Mouse (Mus musculus) erythroblast, embryonic 14.5 days (primary cell): ENCODE measurements at regions not wholly inside any gene's neighbourhood (a gene's known extent, or its start where the extent isn't known, plus 50 kb on each side); places are given as distances from the start of the nearest gene placed in this dataset.

Source experiments
- GATA1 ChIP-seq: IDR thresholded peaks from 2 replicates; pipeline ENCODE4 v1.6.1; 2012; ENCODE audit warnings: low read length, inconsistent platforms, mixed read lengths
- TAL1 ChIP-seq: IDR thresholded peaks from 3 replicates; pipeline ENCODE4 v1.6.1; 2012; ENCODE audit warnings: low read length, inconsistent platforms, mixed read lengths

- no peak for TF ChIP-seq GATA1
- TF ChIP-seq TAL1 = no peak
These were observed 82.4 kb upstream of the Fggy start for GRCm38 (mm10) chr4:95474726-95475406.
